Mouse (Mus musculus): ENCODE results near the gene Slc25a20.

The Slc25a20 gene

DNA sequence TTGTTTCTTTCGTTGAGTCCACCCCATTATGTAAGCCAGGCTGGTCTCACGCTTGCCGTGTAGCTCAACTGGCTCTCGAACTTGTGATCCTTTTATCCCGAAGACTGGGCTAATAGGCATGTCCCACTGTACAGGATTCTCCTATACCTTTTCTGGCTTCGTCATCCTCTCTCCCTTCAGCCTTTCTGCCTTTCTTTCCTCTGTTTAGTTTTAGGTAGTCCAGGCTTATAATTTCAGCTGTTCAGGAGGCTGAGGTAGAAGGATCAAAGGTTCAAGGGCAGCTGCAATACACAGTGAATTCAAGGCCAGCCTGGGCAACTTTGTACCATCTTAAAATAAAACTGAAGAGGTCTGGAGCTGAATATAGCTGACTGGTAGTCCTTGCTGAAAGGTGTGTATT, 25.3 kb downstream of the Slc25a20 start:
- DNase-seq (ENCODE audit: low read depth), result no peak

GRCm38 (mm10) chr9:108687686-108688085, 25.8 kb downstream of the Slc25a20 start:
- DNase-seq (ENCODE audit: low read depth), result no peak

- no peak for DNase-seq (ENCODE audit: low read depth)
These were observed 26.6 kb downstream of the Slc25a20 start for GRCm38 (mm10) chr9:108688451-108688850.

DNA sequence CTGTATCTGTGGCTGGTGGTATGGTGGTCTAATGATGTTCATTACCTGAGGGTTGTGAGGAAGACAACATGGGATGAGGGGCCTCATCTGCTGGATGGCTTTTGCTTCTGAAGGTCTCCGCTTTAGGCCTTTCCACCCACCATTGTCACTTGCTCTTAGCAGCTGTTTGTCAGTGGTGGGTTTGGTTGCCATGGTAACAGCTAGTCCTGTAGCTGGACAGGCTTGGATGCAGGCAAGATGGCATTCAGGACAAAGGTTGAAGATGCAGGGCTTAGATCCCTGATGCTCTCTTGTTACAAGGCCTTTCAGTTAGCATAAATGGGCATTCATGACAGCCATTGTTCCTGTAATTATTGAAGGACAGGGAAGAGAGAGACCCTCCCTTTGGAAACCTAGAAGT, 27.2 kb downstream of the Slc25a20 start, which contains the start of gene Prkar2a:
TSS of gene Prkar2a (plus strand) at position 209 of the 400 bp plus-strand sequence.
- DNase-seq (ENCODE audit: low read depth), result no peak

- DNase-seq (ENCODE audit: low read depth), result no peak
These were observed 28.1 kb downstream of the Slc25a20 start for GRCm38 (mm10) chr9:108689993-108690392.

GRCm38 (mm10) chr9:108690914-108691313, 29.0 kb downstream of the Slc25a20 start:
- no peak for DNase-seq (ENCODE audit: low read depth)

DNA sequence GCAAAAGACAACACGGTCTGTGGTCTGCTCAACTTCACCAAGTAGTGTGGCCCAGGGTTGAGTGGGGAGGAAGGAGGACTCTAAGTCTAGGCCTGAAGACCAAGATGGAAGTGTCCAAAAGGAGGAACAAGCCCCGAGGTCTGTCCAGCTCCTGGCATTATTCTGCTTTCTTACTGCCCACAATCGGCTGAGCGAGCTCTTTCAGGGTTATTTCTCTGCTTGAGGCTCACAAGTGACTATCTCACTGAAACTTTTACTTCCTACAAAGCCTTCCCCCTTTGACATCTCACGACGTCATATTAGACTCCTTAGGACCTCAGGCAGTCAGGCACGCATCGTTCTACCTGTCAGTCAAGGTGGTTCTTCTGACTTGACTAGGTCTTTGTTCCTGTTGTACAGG, 29.5 kb downstream of the Slc25a20 start:
- DNase-seq (ENCODE audit: low read depth), result no peak

DNA sequence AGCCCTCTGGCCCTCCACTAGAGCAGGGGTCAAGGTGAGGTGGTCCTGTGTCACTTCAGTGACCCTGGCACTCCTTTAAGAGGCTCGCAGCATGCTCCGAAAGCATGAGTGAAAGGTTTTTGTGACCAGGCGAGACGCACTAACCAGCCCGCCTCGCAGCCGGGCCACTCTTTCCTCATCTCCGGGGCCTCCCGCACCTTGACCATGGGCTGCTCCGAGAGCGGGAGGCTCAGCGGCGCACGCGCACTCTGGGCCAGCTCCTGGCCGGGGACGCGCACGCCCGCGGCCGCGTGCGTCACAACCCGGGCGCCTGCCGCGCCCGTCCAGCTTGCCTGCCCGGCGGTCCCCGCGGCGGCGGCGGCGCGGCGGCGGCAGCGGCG, 29.9 kb downstream of the Slc25a20 start:
- DNase-seq (ENCODE audit: low read depth), result peak; percentile 61

DNA sequence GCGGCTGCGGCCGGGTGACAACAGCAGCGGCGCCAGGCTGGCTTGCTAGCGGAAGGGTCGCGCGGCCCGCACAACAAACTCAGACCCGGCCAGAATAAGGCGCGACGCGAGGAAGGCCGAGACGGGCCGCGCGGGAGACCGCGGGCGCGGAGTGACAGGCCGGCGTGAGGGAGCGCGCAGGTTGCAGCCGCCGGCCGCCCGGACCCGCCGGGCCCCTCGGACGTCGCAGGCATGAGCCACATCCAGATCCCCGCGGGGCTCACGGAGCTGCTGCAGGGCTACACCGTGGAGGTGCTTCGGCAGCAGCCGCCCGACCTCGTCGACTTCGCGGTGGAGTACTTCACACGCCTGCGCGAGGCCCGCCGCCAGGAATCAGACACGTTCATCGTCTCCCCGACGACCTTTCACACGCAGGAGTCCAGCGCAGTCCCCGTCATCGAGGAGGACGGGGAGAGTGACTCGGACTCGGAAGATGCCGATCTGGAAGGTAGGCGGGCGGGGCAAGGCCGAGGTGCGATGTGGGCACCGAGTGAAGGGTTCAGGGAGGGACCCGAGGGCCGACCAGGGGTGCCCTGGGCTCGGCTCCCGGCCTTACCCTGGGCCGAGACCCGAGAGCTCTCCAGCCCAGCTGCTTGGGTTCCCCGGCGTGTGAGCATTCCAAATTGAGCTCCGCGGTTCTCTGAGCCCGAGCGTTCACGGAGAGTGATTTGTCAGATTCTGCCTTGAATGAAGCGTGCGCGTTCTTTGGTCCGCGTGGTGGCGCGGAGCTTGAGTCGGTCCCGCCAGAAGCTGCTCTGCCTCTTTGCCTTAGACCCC, 30.5 kb downstream of the Slc25a20 start:
- DNase-seq (ENCODE audit: low read depth), result peak; percentile 42

GRCm38 (mm10) chr9:108693946-108694345, 32.1 kb downstream of the Slc25a20 start:
- DNase-seq (ENCODE audit: low read depth), result no peak

- DNase-seq (ENCODE audit: low read depth), result no peak
These were observed 32.6 kb downstream of the Slc25a20 start for GRCm38 (mm10) chr9:108694533-108694932.

GRCm38 (mm10) chr9:108702476-108702875, 40.6 kb downstream of the Slc25a20 start:
- no peak for DNase-seq (ENCODE audit: low read depth)

DNA sequence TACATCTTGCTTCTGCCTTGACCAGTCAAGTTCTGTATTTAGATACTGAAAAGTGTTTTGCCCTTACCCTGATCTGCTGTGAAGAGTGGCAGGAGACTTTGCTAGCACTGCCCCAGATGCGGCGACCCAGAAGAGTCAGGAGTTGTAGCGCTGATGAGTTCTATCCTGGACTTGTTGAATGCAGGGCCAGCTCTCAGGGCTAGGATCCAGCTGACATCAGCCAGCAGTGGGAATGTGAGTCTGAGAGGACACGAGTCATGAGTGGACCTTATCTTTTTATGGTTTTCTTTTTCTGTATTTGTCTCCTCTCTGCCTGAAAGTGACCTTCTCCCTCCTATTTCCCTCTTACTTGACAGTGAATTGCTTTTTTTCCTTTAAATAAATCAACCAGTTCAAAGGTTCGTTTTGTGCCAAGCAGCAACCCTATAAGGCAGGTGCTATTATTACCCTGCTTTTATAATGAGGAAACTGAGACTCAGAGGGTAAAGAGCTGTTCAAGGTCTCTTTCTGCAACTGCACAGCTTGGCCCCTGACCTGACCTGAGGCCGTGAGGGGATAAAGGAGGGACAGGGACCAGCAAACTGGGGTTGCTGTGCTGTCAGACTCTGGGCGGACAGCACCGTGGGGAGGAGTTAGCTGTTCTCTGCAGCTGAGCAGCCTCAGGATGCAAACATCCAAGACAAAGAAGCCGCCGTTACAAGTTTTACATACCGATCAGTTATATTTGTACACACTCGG, 41.7 kb downstream of the Slc25a20 start:
- no peak for DNase-seq (ENCODE audit: low read depth)

- no peak for DNase-seq (ENCODE audit: low read depth)
These were observed 42.7 kb downstream of the Slc25a20 start for GRCm38 (mm10) chr9:108704591-108704990.

GRCm38 (mm10) chr9:108707212-108707611, 45.3 kb downstream of the Slc25a20 start:
- no peak for DNase-seq (ENCODE audit: low read depth)

GRCm38 (mm10) chr9:108708833-108709232, 46.9 kb downstream of the Slc25a20 start:
- no peak for DNase-seq (ENCODE audit: low read depth)

DNA sequence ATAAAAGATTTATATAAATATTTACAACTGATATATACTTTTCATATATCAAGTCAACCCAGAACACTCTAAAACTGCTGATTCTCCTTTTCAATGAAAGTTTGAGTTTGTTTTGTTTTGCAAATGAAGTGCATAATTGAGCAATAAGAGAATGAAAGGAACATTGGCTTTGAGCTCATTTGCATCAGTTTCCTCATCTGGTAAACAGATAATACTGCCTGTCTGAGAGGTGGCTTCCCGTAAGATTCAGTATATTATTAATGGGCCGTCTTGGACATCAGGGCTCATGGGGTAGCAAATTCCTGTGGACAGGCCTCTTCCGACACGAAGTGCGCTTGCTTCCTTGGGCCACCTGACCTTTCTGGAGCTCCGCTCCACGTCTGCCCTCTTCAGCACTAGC, 48.9 kb downstream of the Slc25a20 start:
- no peak for DNase-seq (ENCODE audit: low read depth)

- DNase-seq (ENCODE audit: low read depth), result no peak
These were observed 54.3 kb downstream of the Slc25a20 start for GRCm38 (mm10) chr9:108716199-108716598.

GRCm38 (mm10) chr9:108723751-108724150, 61.9 kb downstream of the Slc25a20 start:
- DNase-seq (ENCODE audit: low read depth), result no peak

- no peak for DNase-seq (ENCODE audit: low read depth)
These were observed 64.2 kb downstream of the Slc25a20 start for GRCm38 (mm10) chr9:108726116-108726515.

DNA sequence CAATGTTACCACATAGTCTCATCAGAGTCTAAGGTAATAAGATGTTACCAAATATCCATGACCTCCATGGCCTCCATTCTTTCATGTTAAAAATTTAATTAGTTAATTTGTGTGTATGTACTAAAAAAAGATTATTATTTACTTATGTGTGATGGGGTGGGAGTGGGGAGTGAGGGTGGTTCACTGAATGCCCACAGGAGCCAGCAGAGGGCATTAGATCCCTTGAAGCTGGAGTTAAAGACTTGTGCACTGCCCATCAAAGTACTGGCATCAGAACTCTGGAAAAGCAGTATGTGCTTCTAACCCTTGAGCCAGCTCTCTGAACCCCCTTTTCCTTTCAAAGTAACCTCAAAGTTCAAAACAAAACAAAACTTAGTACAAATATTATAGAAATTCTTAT, 67.2 kb downstream of the Slc25a20 start:
- DNase-seq (ENCODE audit: low read depth), result no peak

- no peak for DNase-seq (ENCODE audit: low read depth)
These were observed 70.6 kb downstream of the Slc25a20 start for GRCm38 (mm10) chr9:108732462-108732861.
